Mouse (Mus musculus): ENCODE measurements around the gene Cntnap1. TPM values are rescaled to one million over a fixed set of nuclear protein-coding genes. Genes with fewer than 3 reads are reported as not detected.

Gene Cntnap1
- polyA plus RNA-seq, 2 experiments = 0.08 to 0.16 TPM

- H3K4me1 ChIP-seq (replicated peaks; ENCODE audit: control insufficient read depth in 2 of 2, insufficient read depth in 2 of 2, low read length in 1 of 2) = no peaks in the 10 kb centered on the region
- 62% methylated on average over 5 of the region's 5 CpGs for WGBS (ENCODE audit: insufficient replicate concordance)
- no peak overlapping the region for H3K9ac ChIP-seq (replicated peaks)
- H3K27me3 ChIP-seq (ENCODE audit: control insufficient read depth, insufficient read depth, low read length) = peaks cover 67% of the 10 kb centered on the region
- H3K4me2 ChIP-seq (ENCODE audit: low read depth) = no peak overlapping the region
- H3K27ac ChIP-seq = no peak overlapping the region
- TF ChIP-seq EP300 (IDR thresholded peaks at IDR 0.05; ENCODE audit: low read depth) (no peak), CTCF (IDR thresholded peaks at IDR 0.05; ENCODE audit: low read depth) (no peak)
- no peak overlapping the region for H3K4me3 ChIP-seq (ENCODE audit: insufficient read depth in 1 of 2, low read depth in 2 of 2, low read length in 2 of 2)
- no peaks in the 10 kb centered on the region for H3K9me3 ChIP-seq (ENCODE audit: control insufficient read depth, low read length)
- DNase-seq (ENCODE audit: low read depth in 3 of 3, low spot score in 3 of 3) (no peak), ATAC-seq (ENCODE audit: insufficient read depth) (no peak)
- no peaks in the 10 kb centered on the region for H3K36me3 ChIP-seq (replicated peaks; ENCODE audit: control insufficient read depth, insufficient read depth, low read depth)
These were observed 7.6 kb upstream of the Cntnap1 start for GRCm38 (mm10) chr11:101162772-101163171.

GRCm38 (mm10) chr11:101163476-101164350 is 6.6 kb upstream of the Cntnap1 start:
- H3K9ac ChIP-seq (replicated peaks) = no peak overlapping the region
- ATAC-seq (ENCODE audit: insufficient read depth) = no peak
- H3K9me3 ChIP-seq (ENCODE audit: control insufficient read depth, low read length) = no peaks in the 10 kb centered on the region
- no peaks in the 10 kb centered on the region for H3K4me1 ChIP-seq (replicated peaks; ENCODE audit: control insufficient read depth in 2 of 2, insufficient read depth in 2 of 2, low read length in 1 of 2)
- no peaks in the 10 kb centered on the region for H3K36me3 ChIP-seq (replicated peaks; ENCODE audit: control insufficient read depth, insufficient read depth, low read depth)
- peaks cover 69% of the 10 kb centered on the region for H3K27me3 ChIP-seq (ENCODE audit: control insufficient read depth, insufficient read depth, low read length)
- no peak overlapping the region for H3K27ac ChIP-seq
- TF ChIP-seq CTCF (IDR thresholded peaks at IDR 0.05; ENCODE audit: low read depth) = no peak
- TF ChIP-seq EP300 (IDR thresholded peaks at IDR 0.05; ENCODE audit: low read depth) = no peak
- H3K4me3 ChIP-seq (ENCODE audit: insufficient read depth in 1 of 2, low read depth in 2 of 2, low read length in 2 of 2) = peak overlapping the region in 1 of 2 experiments; percentile 12; a peak in 1 of 4 replicates
- 26% methylated on average over 49 of the region's 49 CpGs for WGBS (ENCODE audit: insufficient replicate concordance)
- DNase-seq (ENCODE audit: low read depth in 3 of 3, low spot score in 3 of 3) = no peak
- H3K4me2 ChIP-seq (ENCODE audit: low read depth) = peak overlapping the region; percentile 24

- ATAC-seq (ENCODE audit: insufficient read depth) (no peak), DNase-seq (ENCODE audit: low read depth in 3 of 3, low spot score in 3 of 3) (no peak)
- H3K4me1 ChIP-seq (replicated peaks; ENCODE audit: control insufficient read depth in 2 of 2, insufficient read depth in 2 of 2, low read length in 1 of 2) = no peaks in the 10 kb centered on the region
- WGBS (ENCODE audit: insufficient replicate concordance) = 27% methylated on average over 21 of the region's 21 CpGs
- no peak overlapping the region for H3K9ac ChIP-seq (replicated peaks)
- peak overlapping the region; percentile 24 for H3K4me2 ChIP-seq (ENCODE audit: low read depth)
- H3K27ac ChIP-seq = no peak overlapping the region
- no peaks in the 10 kb centered on the region for H3K36me3 ChIP-seq (replicated peaks; ENCODE audit: control insufficient read depth, insufficient read depth, low read depth)
- H3K4me3 ChIP-seq (ENCODE audit: insufficient read depth in 1 of 2, low read depth in 2 of 2, low read length in 2 of 2) = peak overlapping the region in 1 of 2 experiments; percentile 12; a peak in 1 of 4 replicates
- peaks cover 71% of the 10 kb centered on the region for H3K27me3 ChIP-seq (ENCODE audit: control insufficient read depth, insufficient read depth, low read length)
- TF ChIP-seq EP300 (IDR thresholded peaks at IDR 0.05; ENCODE audit: low read depth) (no peak), CTCF (IDR thresholded peaks at IDR 0.05; ENCODE audit: low read depth) (no peak)
- no peaks in the 10 kb centered on the region for H3K9me3 ChIP-seq (ENCODE audit: control insufficient read depth, low read length)
These were observed 6.0 kb upstream of the Cntnap1 start for GRCm38 (mm10) chr11:101164351-101164665.

- Histone ChIP-seq H3K9ac (replicated peaks) (no peak overlapping the region), H3K27me3 (ENCODE audit: control insufficient read depth, insufficient read depth, low read length) (peaks cover 77% of the 10 kb centered on the region), H3K4me2 (ENCODE audit: low read depth) (peak overlapping the region; percentile 16; the same call in 1 of the 2 replicates), H3K4me3 (ENCODE audit: insufficient read depth in 1 of 2, low read depth in 2 of 2, low read length in 2 of 2) (no peak overlapping the region), H3K4me1 (replicated peaks; ENCODE audit: control insufficient read depth in 2 of 2, insufficient read depth in 2 of 2, low read length in 1 of 2) (no peaks in the 10 kb centered on the region), H3K9me3 (ENCODE audit: control insufficient read depth, low read length) (no peaks in the 10 kb centered on the region), H3K36me3 (replicated peaks; ENCODE audit: control insufficient read depth, insufficient read depth, low read depth) (no peaks in the 10 kb centered on the region), H3K27ac (no peak overlapping the region)
- TF ChIP-seq CTCF (IDR thresholded peaks at IDR 0.05; ENCODE audit: low read depth) (no peak), EP300 (IDR thresholded peaks at IDR 0.05; ENCODE audit: low read depth) (no peak)
- DNase-seq (ENCODE audit: low read depth in 3 of 3, low spot score in 3 of 3) = no peak
- ATAC-seq (ENCODE audit: insufficient read depth) = peak; percentile 48; the same call in 1 of the 2 replicates
- 11% methylated on average over 35 of the region's 35 CpGs for WGBS (ENCODE audit: insufficient replicate concordance)
These were observed 5.4 kb upstream of the Cntnap1 start for GRCm38 (mm10) chr11:101164677-101165580.

- H3K4me1 ChIP-seq (replicated peaks; ENCODE audit: control insufficient read depth in 2 of 2, insufficient read depth in 2 of 2, low read length in 1 of 2) = no peaks in the 10 kb centered on the region
These were observed 4.0 kb upstream of the Cntnap1 start for GRCm38 (mm10) chr11:101166357-101166756.

More at GRCm38 (mm10) chr11:101166357-101166756, 4.0 kb upstream of the Cntnap1 start:
- Histone ChIP-seq H3K36me3 (replicated peaks; ENCODE audit: control insufficient read depth, insufficient read depth, low read depth) (no peaks in the 10 kb centered on the region), H3K27me3 (ENCODE audit: control insufficient read depth, insufficient read depth, low read length) (peaks cover 92% of the 10 kb centered on the region), H3K9ac (replicated peaks) (no peak overlapping the region), H3K4me2 (ENCODE audit: low read depth) (no peak overlapping the region), H3K9me3 (ENCODE audit: control insufficient read depth, low read length) (no peaks in the 10 kb centered on the region), H3K4me3 (ENCODE audit: insufficient read depth in 1 of 2, low read depth in 2 of 2, low read length in 2 of 2) (no peak overlapping the region), H3K27ac (no peak overlapping the region)
- 58% methylated on average over 14 of the region's 14 CpGs for WGBS (ENCODE audit: insufficient replicate concordance)
- no peak for ATAC-seq (ENCODE audit: insufficient read depth)
- no peak for DNase-seq (ENCODE audit: low read depth in 3 of 3, low spot score in 3 of 3)
- no peak for TF ChIP-seq EP300 (IDR thresholded peaks at IDR 0.05; ENCODE audit: low read depth)
- no peak for TF ChIP-seq CTCF (IDR thresholded peaks at IDR 0.05; ENCODE audit: low read depth)

All from liver, embryonic 14.5 days (tissue).